Mouse (Mus musculus): ENCODE results near the gene Ppp3r1. TPM values are rescaled to one million over a fixed set of nuclear protein-coding genes. Genes with fewer than 3 reads are reported as not detected.

The Ppp3r1 gene
- polyA plus RNA-seq, 1 experiment from 2014 or later = 78.6 TPM

DNA sequence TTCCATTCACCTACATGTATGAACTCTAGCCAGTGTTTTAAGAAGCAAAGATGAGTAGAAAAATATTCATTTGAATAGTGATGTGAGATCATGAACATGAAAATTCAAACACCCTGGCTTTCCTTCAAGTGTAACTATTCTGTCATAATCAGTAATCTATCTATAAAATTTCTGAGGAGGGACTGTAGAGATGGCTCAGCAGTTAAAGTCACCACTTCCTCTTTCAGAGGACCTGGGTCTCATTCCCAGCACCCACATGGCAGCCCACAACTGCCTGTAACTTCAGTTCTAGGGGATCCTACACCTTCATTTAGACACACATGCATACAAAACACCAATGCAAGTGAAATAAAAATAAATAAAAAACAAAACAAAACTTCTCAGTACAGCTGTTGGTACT is 89.7 kb downstream of the Ppp3r1 start:
- Histone ChIP-seq H3K27ac (ENCODE audit: low read depth, low read length) (no peak overlapping the region), H3K4me3 (ENCODE audit: low read depth, low read length) (no peak overlapping the region), H3K4me2 (replicated peaks; ENCODE audit: low read depth) (no peak overlapping the region), H3K9ac (ENCODE audit: low read depth, low read length) (no peak overlapping the region), H3K27me3 (replicated peaks; ENCODE audit: control insufficient read depth, insufficient read depth, low read length) (no peaks in the 10 kb centered on the region), H3K36me3 (ENCODE audit: control insufficient read depth, insufficient read depth) (no peaks in the 10 kb centered on the region), H3K9me3 (ENCODE audit: control insufficient read depth) (no peaks in the 10 kb centered on the region), H3K4me1 (replicated peaks; ENCODE audit: control insufficient read depth, insufficient read depth, low read length) (no peaks in the 10 kb centered on the region)
- ATAC-seq = no peak
- no peak for TF ChIP-seq CTCF (IDR thresholded peaks at IDR 0.05; ENCODE audit: low read depth)

Other genes starting within 250 kb of the Ppp3r1 start
- 0.17 and 0.25 TPM in 2 replicates for gene Fbxo48, start 207.9 kb upstream of the Ppp3r1 start, polyA plus RNA-seq (2015; fragmentation: Nextera tagmentation; extraction: Ambion mirVana)
- gene Cnrip1, start 107.7 kb upstream of the Ppp3r1 start, polyA plus RNA-seq (2015; fragmentation: Nextera tagmentation; extraction: Ambion mirVana) = 12.2 and 12.4 TPM in 2 replicates
- gene Plek, start 106.9 kb upstream of the Ppp3r1 start, polyA plus RNA-seq (2015; fragmentation: Nextera tagmentation; extraction: Ambion mirVana) = 1.3 and 1.4 TPM in 2 replicates
- 10.9 and 11.7 TPM in 2 replicates for gene Wdr92, start 22.8 kb downstream of the Ppp3r1 start, polyA plus RNA-seq (2015; fragmentation: Nextera tagmentation; extraction: Ambion mirVana)
- 46.6 and 54.1 TPM in 2 replicates for gene Pno1, start 52.3 kb downstream of the Ppp3r1 start, polyA plus RNA-seq (2015; fragmentation: Nextera tagmentation; extraction: Ambion mirVana)
- 101 and 106 TPM in 2 replicates for gene C1d, start 98.3 kb downstream of the Ppp3r1 start, polyA plus RNA-seq (2015; fragmentation: Nextera tagmentation; extraction: Ambion mirVana)

All from intestine, postnatal 0 days (tissue).